Mouse (Mus musculus): ENCODE results near the gene Pcdh15.
A peak's percentile ranks its signal among the peaks of the same experiment; 100 is the strongest.

The Pcdh15 gene

DNA sequence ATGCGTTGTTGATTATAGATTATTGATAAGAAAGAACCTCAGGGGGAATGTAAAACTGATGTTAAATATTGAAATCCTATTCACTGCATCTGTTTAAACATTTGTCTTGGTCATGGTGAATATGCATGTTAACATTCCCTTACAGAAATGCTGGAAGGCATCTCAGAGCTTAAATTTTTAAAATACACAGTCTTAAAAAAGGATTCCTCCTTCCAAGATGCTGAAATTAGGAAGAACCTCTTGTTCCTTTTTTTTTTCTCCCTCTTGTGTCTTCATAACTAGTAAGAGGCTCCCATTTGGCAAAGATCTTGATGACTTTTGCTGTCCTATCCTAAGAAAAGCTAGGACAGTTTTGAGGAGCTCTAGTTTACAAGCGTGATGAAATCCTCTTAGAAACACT, 284.9 kb downstream of the Pcdh15 start:
- DNase-seq, result no peak

DNA sequence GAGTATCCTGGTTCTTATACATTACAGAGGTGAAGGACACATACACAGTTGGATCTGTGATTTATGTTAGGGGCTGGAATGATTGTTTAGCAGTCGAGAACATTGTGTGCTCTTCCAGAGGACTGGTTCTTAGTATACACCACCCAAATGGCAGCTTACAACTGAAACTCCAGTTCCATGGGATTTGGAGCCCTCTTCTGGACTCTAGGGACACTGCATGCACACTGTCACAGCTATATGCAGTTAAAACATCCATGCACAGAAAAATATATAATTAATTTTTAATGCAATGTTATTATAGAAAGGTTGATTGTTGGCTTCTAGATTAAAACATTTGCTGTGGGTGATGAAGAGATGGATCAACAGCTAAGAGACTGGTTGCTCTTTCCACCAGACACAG, 301.3 kb downstream of the Pcdh15 start:
- no peak for DNase-seq

DNA sequence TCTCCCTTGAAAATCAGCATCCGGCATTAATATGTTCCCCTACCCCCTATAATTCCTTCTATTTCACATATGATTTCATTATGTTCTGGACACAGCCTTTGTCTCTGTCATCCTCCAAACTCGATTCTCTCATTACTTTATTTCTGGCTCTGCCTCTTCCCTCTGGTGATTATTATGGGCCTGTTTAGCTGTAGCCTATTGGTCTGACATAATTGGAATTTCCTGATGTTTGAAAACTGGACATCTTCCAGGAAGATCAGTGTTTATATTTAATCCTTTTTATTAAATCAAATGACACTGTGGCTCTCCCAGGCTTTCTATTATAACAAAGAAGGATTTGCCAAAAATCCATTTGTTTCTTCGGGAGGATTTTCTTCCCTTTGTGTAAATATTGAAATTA, 326.3 kb downstream of the Pcdh15 start:
- DNase-seq, result no peak

DNA sequence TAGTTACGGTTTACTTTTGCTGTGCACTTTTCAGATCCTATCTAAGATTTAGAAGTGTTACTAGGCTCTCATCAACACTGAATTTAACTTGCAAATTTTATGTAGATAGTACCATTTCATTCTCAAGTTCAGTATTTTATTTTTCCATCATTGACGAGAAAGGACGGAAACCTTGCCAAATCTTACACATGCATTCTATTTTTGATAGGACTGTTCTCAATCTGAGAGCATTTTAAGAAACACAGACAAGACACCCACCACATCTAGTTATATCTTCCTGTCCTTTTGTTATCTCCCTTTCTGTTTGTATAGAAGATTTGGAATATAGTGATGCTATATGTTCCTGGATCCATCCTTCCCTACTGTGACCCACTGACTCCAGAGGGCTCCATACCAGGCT, 332.2 kb downstream of the Pcdh15 start:
- DNase-seq, result no peak

DNA sequence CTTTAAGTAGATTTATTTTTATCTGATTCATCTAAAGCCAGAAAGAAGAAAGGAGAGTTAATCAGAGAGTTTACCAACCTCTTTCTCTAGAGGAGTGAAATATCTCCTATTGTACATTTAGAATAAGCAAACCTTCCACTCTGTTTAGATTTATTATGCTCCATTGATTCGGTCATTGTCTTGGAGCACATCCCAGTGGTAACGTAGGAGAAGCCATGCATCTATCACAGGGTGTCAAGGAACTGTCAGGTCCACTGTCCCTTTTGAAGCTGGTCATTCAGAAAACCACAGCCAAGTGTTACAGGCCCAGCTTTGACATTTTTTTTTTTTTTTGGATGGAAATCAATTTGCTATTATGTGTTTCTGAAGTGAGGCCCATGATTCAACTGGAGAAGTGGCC, 384.9 kb downstream of the Pcdh15 start:
- DNase-seq, result no peak

DNA sequence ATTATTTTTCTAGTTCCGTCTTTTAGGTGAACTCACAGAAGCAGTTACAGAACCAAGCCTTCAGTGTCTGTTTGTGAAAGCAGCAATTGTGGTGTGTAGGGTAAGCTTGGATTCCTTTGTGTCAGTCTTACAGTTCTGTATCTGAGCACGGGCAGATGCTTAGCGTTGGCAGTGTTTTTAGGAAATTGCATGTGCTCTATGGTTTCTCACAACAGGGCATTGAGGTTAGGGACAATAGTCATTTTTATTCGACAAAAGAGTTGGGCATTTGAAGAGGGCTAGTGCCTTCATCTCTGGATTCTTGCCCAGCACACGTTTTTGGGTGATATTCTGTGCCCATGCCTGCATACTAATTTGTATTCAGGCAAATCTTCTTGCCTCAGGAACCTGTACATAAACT, 392.5 kb downstream of the Pcdh15 start:
- peak; percentile 54 for DNase-seq

DNA sequence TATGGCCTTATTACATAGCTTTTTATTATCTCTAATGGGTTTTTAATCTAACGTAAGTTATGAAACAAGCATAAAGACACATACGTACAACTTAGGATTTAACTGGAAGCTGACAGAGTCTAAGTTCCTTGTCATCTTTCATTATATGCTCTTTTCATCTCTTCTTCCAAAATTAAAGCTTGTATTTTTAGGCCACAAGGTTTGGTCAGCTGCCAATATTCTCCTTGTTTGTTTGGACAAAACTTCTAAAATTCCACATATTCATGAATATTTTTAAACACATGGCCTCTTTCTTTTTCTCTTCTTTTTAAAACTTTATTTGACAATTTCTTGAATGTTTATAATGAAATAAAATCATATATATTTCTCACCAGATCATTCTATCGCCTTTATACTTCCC, 415.7 kb downstream of the Pcdh15 start:
- DNase-seq, result no peak

DNA sequence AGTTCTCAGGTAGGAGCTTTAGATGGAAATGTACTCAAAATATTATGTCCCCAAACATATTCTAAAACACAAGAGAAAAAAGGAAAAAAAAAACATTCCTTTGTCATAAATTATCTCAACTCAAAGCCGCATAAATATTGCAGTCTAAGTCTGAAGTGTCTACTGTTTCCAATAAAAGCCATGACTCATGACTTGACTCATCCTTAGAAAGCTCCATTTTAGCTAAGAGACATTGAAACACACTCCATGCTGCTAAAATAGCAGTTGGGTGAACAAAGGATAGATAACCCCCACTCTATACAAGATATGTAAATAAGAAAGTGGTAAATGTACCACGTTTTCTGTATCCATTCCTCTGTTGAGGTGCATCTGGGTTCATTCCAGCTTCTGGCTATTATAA, 416.6 kb downstream of the Pcdh15 start:
- no peak for DNase-seq

DNA sequence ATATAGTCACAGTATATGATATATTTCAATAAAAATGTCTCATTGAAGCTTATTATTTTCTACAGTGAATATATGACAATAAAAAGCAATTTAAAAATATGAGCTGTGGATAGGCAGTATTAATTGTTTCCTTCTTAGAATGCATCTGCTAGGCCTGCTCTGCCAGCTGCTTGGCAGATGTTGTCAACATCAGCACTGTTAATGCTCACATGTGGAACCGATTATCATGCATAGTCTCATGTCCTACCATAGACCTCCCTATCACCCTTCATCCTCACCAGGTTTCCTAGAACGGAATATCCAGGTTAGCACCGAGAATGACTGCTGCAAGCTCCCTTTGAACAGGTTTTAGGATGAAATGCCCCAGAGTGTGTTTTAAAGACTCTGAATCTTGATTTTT, 420.3 kb downstream of the Pcdh15 start:
- DNase-seq, result no peak

DNA sequence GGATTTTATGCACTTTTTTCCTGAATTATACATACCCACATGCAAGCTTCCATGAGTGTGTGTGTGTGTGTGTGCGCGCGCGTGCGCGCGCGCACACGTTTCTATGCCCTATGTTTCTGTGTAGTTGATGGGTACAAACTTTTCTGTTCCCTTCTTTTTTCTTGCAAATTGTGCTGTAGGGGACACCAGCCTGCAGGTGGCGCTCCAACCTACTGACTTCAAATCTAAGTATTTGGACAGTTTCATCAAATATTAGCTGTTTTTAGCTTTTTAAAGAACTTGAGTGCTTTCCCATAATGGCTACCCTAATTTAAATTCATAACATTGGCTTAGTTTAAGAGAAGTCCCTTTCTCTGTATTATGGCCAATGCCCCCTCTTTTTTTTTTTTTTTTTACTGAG, 453.7 kb downstream of the Pcdh15 start:
- no peak for DNase-seq

DNA sequence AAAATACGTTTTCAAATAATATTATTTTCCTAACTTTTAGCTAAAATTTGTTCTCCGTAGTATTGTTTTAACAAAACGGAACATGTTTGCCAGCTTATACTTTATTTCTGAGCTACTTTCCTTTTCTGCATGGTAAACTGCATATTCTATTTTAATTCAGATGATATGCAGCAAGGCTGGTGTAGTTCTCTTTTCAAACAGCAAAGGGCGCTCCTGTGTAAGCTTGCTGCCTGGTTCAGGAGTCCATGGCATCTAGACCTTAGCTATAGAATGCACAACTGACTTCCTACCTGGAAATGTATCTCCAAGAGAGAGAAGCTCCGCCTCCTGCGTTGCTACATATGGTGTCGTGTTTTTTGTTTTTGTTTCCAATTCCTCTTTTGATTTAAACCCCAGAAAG, 465.1 kb downstream of the Pcdh15 start:
- DNase-seq, result no peak

DNA sequence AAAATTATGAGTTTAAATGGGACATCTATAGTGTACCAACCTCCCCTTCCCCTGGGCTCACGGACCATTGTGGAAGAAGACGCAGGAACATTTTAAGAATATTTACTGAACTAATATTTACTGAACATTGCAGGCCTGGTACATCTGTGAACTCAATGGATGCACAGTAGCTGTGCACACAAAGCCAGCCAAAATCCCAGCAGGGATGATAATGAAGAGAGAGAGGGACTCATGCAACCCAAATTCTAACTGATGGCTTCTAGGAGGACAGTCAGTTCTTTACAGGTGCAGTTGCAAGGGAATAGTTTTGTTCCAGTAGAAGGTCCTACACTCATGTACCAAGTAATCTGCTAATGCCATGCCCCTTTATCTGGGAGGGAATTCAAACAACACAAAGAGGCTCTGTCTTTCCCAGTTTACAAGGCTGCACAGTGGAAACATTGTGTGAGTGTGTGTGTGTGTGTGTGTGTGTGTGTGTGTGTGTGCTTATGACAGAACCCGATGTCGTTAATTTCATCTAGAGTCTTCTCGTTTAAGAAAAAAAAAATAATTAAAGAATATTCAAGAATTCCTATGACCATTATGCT, 475.7 kb downstream of the Pcdh15 start:
- no peak for DNase-seq

DNA sequence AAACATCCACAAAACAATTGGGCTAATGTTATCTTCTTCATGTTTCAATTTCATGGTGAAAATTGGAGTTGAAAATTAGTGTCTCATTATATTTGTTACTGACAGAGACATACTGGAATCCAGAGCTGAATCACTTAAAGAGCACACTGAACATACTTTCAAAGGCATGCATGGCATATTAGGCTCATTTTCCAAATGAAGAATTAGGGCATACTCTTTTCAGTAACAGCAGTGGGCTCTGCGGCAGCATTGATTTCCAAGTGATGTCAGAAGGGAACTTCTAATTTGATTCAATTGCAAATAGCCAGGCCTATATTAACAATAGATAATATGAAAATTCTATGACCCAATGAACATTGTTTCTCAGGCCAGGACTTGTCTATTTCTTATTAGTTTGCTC, 568.4 kb downstream of the Pcdh15 start:
- no peak for DNase-seq

DNA sequence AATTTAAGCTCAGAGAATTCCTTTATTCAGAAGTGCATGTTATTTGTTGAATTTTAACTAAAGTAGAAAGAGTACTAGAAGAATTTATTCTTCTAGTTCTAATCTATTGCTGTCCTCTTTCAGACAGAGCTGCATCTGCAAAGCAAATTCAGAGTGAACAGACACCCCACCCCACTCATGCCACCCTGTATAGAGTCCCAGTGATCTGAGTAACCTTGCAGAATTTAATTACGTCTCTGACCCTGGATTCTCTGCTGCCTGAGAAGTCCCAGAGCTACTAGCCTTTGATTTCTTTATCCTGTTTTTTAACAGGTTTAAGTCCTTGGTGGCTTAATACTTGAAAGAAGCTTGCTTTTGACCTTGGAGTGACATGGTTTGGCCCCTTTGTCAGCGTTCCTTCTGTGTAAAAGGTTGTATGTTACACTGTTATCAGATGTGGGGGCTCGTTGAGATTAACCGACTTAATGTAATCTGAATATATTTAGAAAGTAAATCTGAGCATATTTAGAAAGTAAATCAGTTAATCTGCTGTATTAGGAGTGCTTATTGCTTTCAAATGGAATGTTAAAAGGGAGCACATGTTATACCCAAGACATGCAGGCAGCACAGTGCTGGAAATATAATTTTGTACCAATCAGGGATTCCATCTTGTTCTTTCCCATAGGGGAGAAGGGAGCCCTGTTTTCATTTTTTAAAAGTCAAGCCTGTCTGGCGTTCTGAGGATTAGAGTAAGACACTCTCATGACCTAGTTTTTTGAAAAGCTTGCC, 601.6 kb downstream of the Pcdh15 start:
- DNase-seq, result no peak

DNA sequence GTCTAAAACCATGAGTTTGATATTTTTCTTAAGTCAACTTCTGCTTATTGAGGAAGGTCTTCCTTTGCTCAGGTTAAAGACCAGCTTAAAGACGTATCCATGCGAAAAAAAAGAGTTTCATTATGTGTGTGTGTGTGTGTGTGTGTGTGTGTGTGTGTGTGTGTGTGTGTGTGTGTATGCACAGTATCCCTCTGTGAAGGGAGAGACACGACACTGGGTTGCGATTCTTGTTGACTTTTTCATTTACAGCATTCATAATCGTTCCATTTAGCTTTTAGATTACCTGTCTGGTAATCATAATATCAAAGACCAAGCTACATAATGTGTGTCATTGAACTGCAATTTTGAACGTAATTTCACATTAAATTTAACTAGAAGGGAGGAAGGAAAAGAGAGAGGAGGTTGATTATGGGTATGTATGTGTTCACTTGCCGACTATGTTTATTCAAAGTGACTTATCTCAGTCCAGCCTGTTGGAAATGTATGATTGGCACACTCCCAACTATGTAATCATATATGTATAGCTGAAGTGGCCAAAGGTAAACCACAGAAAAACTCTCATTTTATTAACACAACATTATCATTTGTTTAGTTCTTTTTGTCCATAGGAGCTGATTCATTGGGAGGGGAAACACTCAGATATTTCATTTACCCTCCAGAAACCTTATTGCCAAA, 626.6 kb downstream of the Pcdh15 start:
- DNase-seq, result no peak

DNA sequence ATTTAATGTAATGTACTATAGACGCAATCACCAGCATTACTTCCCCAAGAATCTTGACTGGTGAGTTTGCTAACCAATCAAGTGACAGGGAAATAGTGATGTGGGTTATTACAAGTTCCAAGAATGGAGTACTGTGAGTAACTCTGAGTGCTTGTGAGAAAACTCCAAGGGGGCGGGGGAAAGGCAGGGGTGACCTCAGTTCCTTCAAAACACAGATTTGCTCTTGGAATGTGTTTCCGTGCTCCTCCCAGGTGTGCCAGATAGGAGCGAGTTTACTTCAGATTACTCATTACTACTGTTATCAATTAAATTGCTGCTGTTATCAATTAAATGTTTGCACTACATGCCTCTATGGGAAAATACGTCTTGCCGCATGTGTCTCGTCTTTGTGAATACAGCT, 634.1 kb downstream of the Pcdh15 start:
- no peak for DNase-seq

DNA sequence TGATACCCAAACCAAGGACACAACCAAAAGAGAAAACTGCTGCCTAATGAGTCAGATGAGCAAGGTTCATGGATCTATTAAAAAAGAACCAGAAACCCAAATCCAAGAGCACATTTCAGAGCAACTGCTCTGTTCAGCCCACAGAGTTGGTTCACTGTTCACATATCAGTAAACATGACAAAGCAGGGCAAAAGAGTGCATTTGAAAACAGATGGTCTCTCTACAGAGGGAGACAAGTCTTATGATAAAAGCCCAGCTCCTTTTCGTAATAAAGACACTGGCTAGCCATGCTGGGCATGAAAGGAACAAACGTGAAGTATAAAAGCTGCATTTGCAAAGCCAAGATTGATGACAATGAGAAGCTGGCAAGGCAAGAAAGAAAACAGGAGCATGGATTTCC, 649.9 kb downstream of the Pcdh15 start:
- no peak for DNase-seq

DNA sequence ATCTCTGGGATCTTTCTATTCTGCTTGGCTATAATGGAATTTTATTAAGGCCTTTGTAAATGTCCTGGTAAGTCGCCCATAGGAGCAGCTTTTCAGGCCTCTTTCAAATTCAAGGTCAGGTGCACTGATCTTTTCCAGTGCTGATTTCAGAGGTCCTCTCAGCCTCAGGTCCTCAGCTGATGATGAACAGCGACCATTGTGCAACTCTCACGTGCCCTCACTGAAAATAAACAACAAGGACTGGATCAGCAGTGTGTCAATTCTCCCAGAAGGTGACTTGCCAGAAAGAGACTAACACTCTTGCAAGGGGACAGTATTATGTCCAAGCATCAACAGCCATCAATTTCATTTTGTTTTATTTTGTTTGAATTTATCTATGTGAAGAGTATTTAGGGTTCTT, 654.7 kb downstream of the Pcdh15 start:
- no peak for DNase-seq

DNA sequence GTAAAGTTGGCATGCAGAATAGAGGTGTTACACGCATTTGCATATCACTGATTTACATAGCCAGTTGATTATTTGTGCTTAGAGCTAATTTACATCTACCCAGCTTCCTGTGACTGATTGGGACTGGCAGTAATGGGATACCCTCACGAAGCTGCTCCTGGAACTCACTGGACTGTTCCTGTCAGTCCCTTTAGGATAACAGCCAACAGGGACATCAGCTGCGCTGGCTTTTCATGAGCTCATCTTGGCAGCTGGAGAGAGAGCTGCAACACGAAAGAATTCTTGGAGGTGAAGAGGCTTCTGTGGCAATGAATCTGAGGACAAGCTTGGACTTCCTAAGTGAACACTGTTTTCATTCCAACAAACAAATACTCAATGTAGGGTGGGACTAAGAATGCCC, 683.8 kb downstream of the Pcdh15 start:
- no peak for DNase-seq

DNA sequence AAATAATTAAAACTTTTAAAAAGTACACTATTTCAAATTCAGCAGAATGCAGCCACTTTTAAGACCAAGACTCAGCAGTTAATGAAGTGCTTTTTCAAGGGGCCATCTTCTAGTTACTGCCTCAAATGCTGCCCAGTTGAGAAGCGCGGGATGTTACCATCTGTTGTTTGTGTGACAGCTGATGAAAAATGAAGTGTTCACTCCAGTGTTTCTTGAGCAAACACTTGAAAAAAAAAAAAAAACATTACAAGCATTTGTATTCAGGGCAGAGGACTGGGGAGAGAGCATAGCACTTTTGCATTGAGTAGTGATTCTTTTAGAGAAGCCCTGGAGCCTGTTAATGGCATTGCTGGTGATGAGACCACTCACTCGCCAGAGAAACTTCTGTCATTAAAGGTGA, 689.0 kb downstream of the Pcdh15 start:
- no peak for DNase-seq

DNA sequence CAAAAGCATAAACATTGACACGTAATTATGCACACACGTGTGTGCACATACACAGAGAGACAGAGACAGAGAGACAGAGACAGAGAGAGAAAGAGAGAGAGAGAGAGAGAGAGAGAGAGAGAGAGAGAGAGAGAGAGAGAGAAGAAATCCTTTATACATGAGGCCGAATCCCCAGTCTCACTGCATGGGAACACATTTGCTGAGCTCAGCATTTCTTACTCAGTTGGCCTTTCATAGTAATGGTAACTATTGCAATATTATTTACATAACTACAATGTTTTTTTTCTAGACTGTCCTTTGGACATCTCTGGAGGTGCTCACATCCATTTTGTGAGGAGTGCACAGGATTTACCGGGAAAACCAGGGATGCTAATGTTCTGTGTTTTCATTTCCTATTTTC, 705.9 kb downstream of the Pcdh15 start:
- no peak for DNase-seq

DNA sequence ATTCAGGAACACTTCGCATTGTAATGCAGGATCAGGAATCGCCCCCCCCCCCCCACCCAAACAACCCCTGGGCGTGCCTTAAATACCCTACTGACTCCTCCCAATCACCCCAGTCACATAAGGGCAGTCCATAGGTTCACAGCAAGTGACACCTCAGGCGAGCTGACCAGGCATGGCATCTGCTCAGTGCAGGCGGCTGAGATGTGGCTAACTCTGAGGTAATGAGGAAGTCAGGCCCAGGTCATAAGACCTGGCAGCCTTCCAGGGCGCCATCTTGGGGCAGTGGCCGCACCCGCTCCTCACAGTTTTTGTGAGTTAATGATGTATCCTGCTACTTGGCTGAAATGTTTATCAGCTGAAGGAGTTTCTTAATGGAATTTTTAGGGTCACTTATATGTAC, 713.2 kb downstream of the Pcdh15 start:
- no peak for DNase-seq

DNA sequence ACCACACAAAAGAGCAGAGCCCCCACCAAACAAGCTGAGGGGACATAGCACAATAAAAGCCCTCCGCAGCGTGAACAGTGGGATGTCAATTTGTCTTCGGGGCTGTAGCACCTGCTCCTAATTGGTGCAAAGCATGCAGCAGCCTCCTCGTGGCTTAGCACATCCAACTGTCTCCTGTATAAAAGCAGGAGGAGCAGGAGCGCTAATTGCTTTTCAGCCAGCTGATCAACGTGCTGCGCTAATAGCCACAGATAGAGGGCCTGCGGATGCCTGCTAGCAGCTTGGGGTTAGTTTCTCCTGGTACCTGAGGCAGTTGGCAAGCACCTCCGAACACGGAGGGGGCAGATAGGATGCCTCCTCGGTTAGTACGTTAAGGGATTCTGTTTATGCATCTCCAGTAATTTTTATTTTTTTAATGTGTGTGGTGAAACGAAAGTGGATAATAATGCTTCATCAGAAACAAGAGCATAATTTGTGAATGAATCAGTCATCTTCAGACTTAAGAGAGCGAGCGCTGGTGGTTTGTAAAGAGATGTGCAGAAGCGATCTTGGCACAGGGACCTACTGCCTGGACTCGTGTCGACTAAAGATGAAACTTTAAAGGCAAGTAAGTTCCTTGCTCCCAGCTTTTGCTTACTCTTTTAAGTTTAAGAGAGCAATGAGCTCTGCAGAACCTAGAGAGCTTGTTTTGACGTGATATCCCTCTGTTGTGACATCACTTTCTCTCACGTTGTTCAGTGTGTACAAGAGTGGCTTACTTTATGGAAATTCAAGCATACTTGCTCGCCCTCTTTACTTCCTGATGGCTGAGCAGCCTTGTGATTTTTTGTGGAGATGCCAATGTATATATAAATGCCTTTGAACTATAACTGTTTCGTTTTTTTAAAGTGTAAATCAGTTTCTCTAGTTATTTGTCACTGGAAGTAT, 722.8 kb downstream of the Pcdh15 start:
- peak; percentile 82 for DNase-seq
